In the genomic region with DNA sequence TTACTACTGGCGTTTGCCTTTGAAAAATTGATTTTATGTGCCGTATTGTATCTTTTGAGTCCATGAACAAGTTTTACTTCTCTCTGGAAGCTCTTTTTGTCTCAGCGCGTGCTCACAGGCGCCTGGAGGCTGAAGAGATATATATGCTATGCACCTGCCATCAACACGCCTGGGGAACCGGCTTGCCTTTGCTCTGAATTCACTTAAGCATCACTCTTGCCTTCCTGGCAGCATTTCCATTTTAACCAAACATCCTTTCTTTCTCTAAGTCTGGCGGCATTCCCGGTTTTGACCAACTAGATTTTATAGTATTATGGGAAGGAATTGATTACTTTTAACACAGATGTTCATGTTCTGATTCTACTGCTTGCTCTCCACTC, we compare ENCODE assay signal across 8 mouse cellular contexts.
DNase-seq lines count a peak whose midpoint lies in the region; ATAC-seq and TF ChIP-seq lines count a peak whose summit lies in the region.

No protein-coding gene starts in this region.

- 41% methylated on average over 9 of the region's 9 CpGs for WGBS in heart, embryonic 10.5 days
- 24% methylated on average over 9 of the region's 9 CpGs for WGBS in hindbrain, embryonic 15.5 days
- WGBS in midbrain, postnatal 0 days: 33% methylated on average over 9 of the region's 9 CpGs

- no peak overlapping the region; the same call in 1 of the 2 replicates for H3K27ac ChIP-seq in heart, embryonic 10.5 days
- H3K27ac ChIP-seq in hindbrain, embryonic 15.5 days (replicated peaks): no peak overlapping the region
- no peak overlapping the region for H3K27ac ChIP-seq in midbrain, postnatal 0 days (ENCODE audit: low read depth, low read length)

- H3K4me1 ChIP-seq in heart, embryonic 10.5 days: peaks cover 42% of the 10 kb centered on the region
- peaks cover 34% of the 10 kb centered on the region for H3K4me1 ChIP-seq in hindbrain, embryonic 15.5 days (replicated peaks)
- peaks cover 7% of the 10 kb centered on the region; the same call in 1 of the 2 replicates for H3K4me1 ChIP-seq in midbrain, postnatal 0 days (ENCODE audit: insufficient read depth, low read length)

- TF ChIP-seq CTCF in midbrain, postnatal 0 days (IDR thresholded peaks at IDR 0.05): no peak

- H3K9ac ChIP-seq in hindbrain, embryonic 15.5 days: peak overlapping the region; percentile 43; the same call in 1 of the 2 replicates
- no peak overlapping the region for H3K9ac ChIP-seq in midbrain, postnatal 0 days (replicated peaks; ENCODE audit: low read length, poor library complexity, severe bottlenecking)

- H3K36me3 ChIP-seq in heart, embryonic 10.5 days: peaks cover 4% of the 10 kb centered on the region; the same call in 1 of the 2 replicates
- H3K36me3 ChIP-seq in hindbrain, embryonic 15.5 days: no peaks in the 10 kb centered on the region
- no peaks in the 10 kb centered on the region for H3K36me3 ChIP-seq in midbrain, postnatal 0 days (ENCODE audit: insufficient read depth, low read length)

- peak overlapping the region; percentile 94 for H3K4me2 ChIP-seq in hindbrain, embryonic 15.5 days
- peak overlapping the region; percentile 90 for H3K4me2 ChIP-seq in midbrain, postnatal 0 days (ENCODE audit: low read depth, low read length, poor library complexity, severe bottlenecking)

- no peak for DNase-seq in heart, embryonic 10.5 days (ENCODE audit: low spot score)
- DNase-seq in heart, adult 11 months: no peak
- peak; percentile 77 for DNase-seq in NIH3T3 (ENCODE audit: low read depth)
- DNase-seq in midbrain, postnatal 0 days (ENCODE audit: low spot score): peak; percentile 34
- no peak for DNase-seq in layer of hippocampus, adult 9-11 months
- no peak for DNase-seq in testis, postnatal 14 days (ENCODE audit: low spot score)
- no peak for DNase-seq in urinary bladder, adult 2 months (ENCODE audit: low spot score)

- no peak for ATAC-seq in hindbrain, embryonic 15.5 days (ENCODE audit: low FRiP score, low read depth)
- no peak for ATAC-seq in midbrain, postnatal 0 days (ENCODE audit: low FRiP score)

- H3K9me3 ChIP-seq in heart, embryonic 10.5 days: no peaks in the 10 kb centered on the region
- no peaks in the 10 kb centered on the region for H3K9me3 ChIP-seq in hindbrain, embryonic 15.5 days
- no peaks in the 10 kb centered on the region for H3K9me3 ChIP-seq in midbrain, postnatal 0 days (ENCODE audit: low read length)

- peak overlapping the region; percentile 59; the same call in 1 of the 2 replicates for H3K4me3 ChIP-seq in heart, embryonic 10.5 days
- H3K4me3 ChIP-seq in hindbrain, embryonic 15.5 days: peak overlapping the region; percentile 52
- H3K4me3 ChIP-seq in midbrain, postnatal 0 days (ENCODE audit: low read depth, low read length): peak overlapping the region; percentile 45

- H3K27me3 ChIP-seq in heart, embryonic 10.5 days (ENCODE audit: insufficient read depth, poor library complexity, severe bottlenecking): peaks cover 5% of the 10 kb centered on the region; the same call in 1 of the 2 replicates
- H3K27me3 ChIP-seq in hindbrain, embryonic 15.5 days: no peaks in the 10 kb centered on the region
- no peaks in the 10 kb centered on the region for H3K27me3 ChIP-seq in midbrain, postnatal 0 days (ENCODE audit: insufficient read depth, low read length)

Comparison
In these comparisons a context has a peak if more than half of its experiments do, and no peak if none do; other contexts are left out.
1. DNase-seq: peak in NIH3T3 (single experiment) and midbrain, postnatal 0 days (single experiment); none in heart, embryonic 10.5 days (single experiment), heart, adult 11 months (single experiment), layer of hippocampus, adult 9-11 months (single experiment), testis, postnatal 14 days (single experiment) and urinary bladder, adult 2 months (single experiment).
2. Peak in every context shown above with its lines, with median percentiles within 50 percentile points of each other: H3K4me3 ChIP-seq.